Mouse (Mus musculus): ENCODE data around the gene Camta2. TPM values are rescaled to one million over a fixed set of nuclear protein-coding genes. Genes with fewer than 3 reads are reported as not detected.

The Camta2 gene
- total RNA-seq, 1 experiment = 3.9 TPM

GRCm38 (mm10) chr11:70702781-70703180 is 14.9 kb upstream of the Camta2 start:
- Histone ChIP-seq H3K4me3 (ENCODE audit: insufficient read depth in 1 of 2, low read depth in 1 of 2, low read length in 2 of 2, poor library complexity in 1 of 2, severe bottlenecking in 1 of 2) (no peak overlapping the region), H3K36me3 (ENCODE audit: control insufficient read depth, insufficient read depth, low read length, poor library complexity, severe bottlenecking) (peaks cover 32% of the 10 kb centered on the region)

GRCm38 (mm10) chr11:70701984-70702733 is 14.3 kb upstream of the Camta2 start:
- no peak for TF ChIP-seq CHD2 (IDR thresholded peaks at IDR 0.05; ENCODE audit: low read depth, low read length)
- no peak for TF ChIP-seq MAFK (IDR thresholded peaks at IDR 0.05; ENCODE audit: insufficient read depth, low read depth, low read length)
- TF ChIP-seq ZC3H11A (IDR thresholded peaks at IDR 0.05; ENCODE audit: borderline replicate concordance, low read depth, low read length) = no peak
- no peak for TF ChIP-seq HCFC1 (IDR thresholded peaks at IDR 0.05; ENCODE audit: borderline replicate concordance, insufficient read depth, low read length)
- no peak for TF ChIP-seq ZNF384 (IDR thresholded peaks at IDR 0.05; ENCODE audit: low read depth, low read length)
- peaks cover 30% of the 10 kb centered on the region for H3K36me3 ChIP-seq (ENCODE audit: control insufficient read depth, insufficient read depth, low read length, poor library complexity, severe bottlenecking)
- in situ Hi-C loops (cut with MboI; ENCODE audit: low sequenced_read_pairs in 2 of 2, unreplicated experiment in 2 of 2) = no loop called here
- peaks cover 0 to 14% of the 10 kb centered on the region in 2 experiments; a peak in 2 of 4 replicates for H3K4me1 ChIP-seq (ENCODE audit: control insufficient read depth in 2 of 2, insufficient read depth in 2 of 2, low read length in 2 of 2, poor library complexity in 1 of 2)
- no peaks in the 10 kb centered on the region for H3K9me3 ChIP-seq (ENCODE audit: control insufficient read depth, insufficient read depth, low read depth, low read length)
- no peak for DNase-seq (ENCODE audit: low read depth, low spot score)
- H3K9ac ChIP-seq (ENCODE audit: insufficient read depth, low read depth, low read length, poor library complexity, severe bottlenecking) = no peak overlapping the region
- H3K4me3 ChIP-seq (ENCODE audit: insufficient read depth in 1 of 2, low read depth in 1 of 2, low read length in 2 of 2, poor library complexity in 1 of 2, severe bottlenecking in 1 of 2) = no peak overlapping the region
- H3K27ac ChIP-seq (ENCODE audit: insufficient read depth, low read depth, low read length, poor library complexity, severe bottlenecking) = no peak overlapping the region

More at GRCm38 (mm10) chr11:70702781-70703180, 14.9 kb upstream of the Camta2 start:
- Histone ChIP-seq H3K9ac (ENCODE audit: insufficient read depth, low read depth, low read length, poor library complexity, severe bottlenecking) (no peak overlapping the region), H3K27ac (ENCODE audit: insufficient read depth, low read depth, low read length, poor library complexity, severe bottlenecking) (no peak overlapping the region), H3K9me3 (ENCODE audit: control insufficient read depth, insufficient read depth, low read depth, low read length) (no peaks in the 10 kb centered on the region), H3K4me1 (ENCODE audit: control insufficient read depth in 2 of 2, insufficient read depth in 2 of 2, low read length in 2 of 2, poor library complexity in 1 of 2) (peaks cover 0 to 14% of the 10 kb centered on the region in 2 experiments; a peak in 2 of 4 replicates)
- DNase-seq (ENCODE audit: low read depth, low spot score) = no peak
- TF ChIP-seq ZNF384 (IDR thresholded peaks at IDR 0.05; ENCODE audit: low read depth, low read length) = no peak
- no peak for TF ChIP-seq ZC3H11A (IDR thresholded peaks at IDR 0.05; ENCODE audit: borderline replicate concordance, low read depth, low read length)
- TF ChIP-seq HCFC1 (IDR thresholded peaks at IDR 0.05; ENCODE audit: borderline replicate concordance, insufficient read depth, low read length) = no peak
- TF ChIP-seq CHD2 (IDR thresholded peaks at IDR 0.05; ENCODE audit: low read depth, low read length) = no peak
- TF ChIP-seq MAFK (IDR thresholded peaks at IDR 0.05; ENCODE audit: insufficient read depth, low read depth, low read length) = no peak
- in situ Hi-C loops (cut with MboI; ENCODE audit: low sequenced_read_pairs in 2 of 2, unreplicated experiment in 2 of 2) = no loop called here

- in situ Hi-C loops (cut with MboI; ENCODE audit: low sequenced_read_pairs in 2 of 2, unreplicated experiment in 2 of 2) = no loop called here
- Histone ChIP-seq H3K36me3 (ENCODE audit: control insufficient read depth, insufficient read depth, low read length, poor library complexity, severe bottlenecking) (peaks cover 23% of the 10 kb centered on the region), H3K4me1 (ENCODE audit: control insufficient read depth in 2 of 2, insufficient read depth in 2 of 2, low read length in 2 of 2, poor library complexity in 1 of 2) (peaks cover 0 to 14% of the 10 kb centered on the region in 2 experiments; a peak in 2 of 4 replicates), H3K27ac (ENCODE audit: insufficient read depth, low read depth, low read length, poor library complexity, severe bottlenecking) (no peak overlapping the region), H3K9ac (ENCODE audit: insufficient read depth, low read depth, low read length, poor library complexity, severe bottlenecking) (peak overlapping the region; percentile 89), H3K4me3 (ENCODE audit: insufficient read depth in 1 of 2, low read depth in 1 of 2, low read length in 2 of 2, poor library complexity in 1 of 2, severe bottlenecking in 1 of 2) (peak overlapping the region; percentile 90 to 100), H3K9me3 (ENCODE audit: control insufficient read depth, insufficient read depth, low read depth, low read length) (no peaks in the 10 kb centered on the region)
- DNase-seq (ENCODE audit: low read depth, low spot score) = no peak
- TF ChIP-seq ZNF384 (IDR thresholded peaks at IDR 0.05; ENCODE audit: low read depth, low read length) (no peak), CHD2 (IDR thresholded peaks at IDR 0.05; ENCODE audit: low read depth, low read length) (no peak)
Measured at GRCm38 (mm10) chr11:70701221-70701955, 13.5 kb upstream of the Camta2 start.

- H3K4me3 ChIP-seq (ENCODE audit: insufficient read depth in 1 of 2, low read depth in 1 of 2, low read length in 2 of 2, poor library complexity in 1 of 2, severe bottlenecking in 1 of 2) = peak overlapping the region; percentile 90 to 100
- TF ChIP-seq ZC3H11A (IDR thresholded peaks at IDR 0.05; ENCODE audit: borderline replicate concordance, low read depth, low read length) (no peak), HCFC1 (IDR thresholded peaks at IDR 0.05; ENCODE audit: borderline replicate concordance, insufficient read depth, low read length) (peak; percentile 47; the same call in 1 of the 2 replicates), CHD2 (IDR thresholded peaks at IDR 0.05; ENCODE audit: low read depth, low read length) (no peak), ZNF384 (IDR thresholded peaks at IDR 0.05; ENCODE audit: low read depth, low read length) (no peak)
- peak overlapping the region; percentile 59 for H3K27ac ChIP-seq (ENCODE audit: insufficient read depth, low read depth, low read length, poor library complexity, severe bottlenecking)
- no peaks in the 10 kb centered on the region for H3K9me3 ChIP-seq (ENCODE audit: control insufficient read depth, insufficient read depth, low read depth, low read length)
- H3K4me1 ChIP-seq (ENCODE audit: control insufficient read depth in 2 of 2, insufficient read depth in 2 of 2, low read length in 2 of 2, poor library complexity in 1 of 2) = peaks cover 0 to 13% of the 10 kb centered on the region in 2 experiments; a peak in 2 of 4 replicates
- in situ Hi-C loops (cut with MboI; ENCODE audit: low sequenced_read_pairs in 2 of 2, unreplicated experiment in 2 of 2) = no loop called here
- no peak for DNase-seq (ENCODE audit: low read depth, low spot score)
- H3K36me3 ChIP-seq (ENCODE audit: control insufficient read depth, insufficient read depth, low read length, poor library complexity, severe bottlenecking) = peaks cover 16% of the 10 kb centered on the region
- H3K9ac ChIP-seq (ENCODE audit: insufficient read depth, low read depth, low read length, poor library complexity, severe bottlenecking) = peak overlapping the region; percentile 89
Measured at GRCm38 (mm10) chr11:70700613-70701012, 12.7 kb upstream of the Camta2 start.
